Mouse (Mus musculus): Measurements from ENCODE around the gene Idh2.

DNA sequence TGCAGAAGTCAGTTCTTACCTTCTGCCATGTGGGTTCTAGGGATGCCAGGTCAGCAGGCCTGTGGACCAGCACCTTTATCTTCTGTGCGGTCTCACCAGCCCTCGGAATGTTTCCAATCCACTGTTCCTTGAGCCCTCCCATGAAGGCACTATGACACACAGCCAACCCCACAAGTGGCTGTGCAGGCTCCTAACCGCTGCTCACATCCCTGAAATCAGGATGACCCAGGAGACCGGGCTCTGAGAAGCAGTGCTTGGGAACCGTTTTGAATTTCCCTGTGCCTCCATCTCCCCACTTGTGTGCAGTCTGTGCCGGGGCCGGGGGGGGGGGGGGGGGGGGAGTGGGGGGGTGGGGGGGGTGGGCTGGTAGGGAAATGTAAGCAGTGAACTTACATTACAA, 46.9 kb downstream of the Idh2 start:
- TF ChIP-seq CTCF (IDR thresholded peaks at IDR 0.05; ENCODE audit: control insufficient read depth, insufficient read depth, low read length) (no peak), POLR2A (IDR thresholded peaks at IDR 0.05; ENCODE audit: borderline replicate concordance, control insufficient read depth, low read depth, low read length) (no peak)
